Mouse (Mus musculus) limb, embryonic 15.5 days (tissue): ENCODE measurements around the gene Syndig1. TPM values are rescaled to one million over a fixed set of nuclear protein-coding genes. Genes with fewer than 3 reads are reported as not detected.

Experiments used
- ATAC-seq: fragments of 200-750 bp; cut with Nextera tagmentation; 2 replicates; pipeline ENCODE4 v1.8.0; 2017; ENCODE audit warnings: low read depth, moderate TSS enrichment; ENCODE audit not compliant: insufficient number of reproducible peaks, low FRiP score, low TSS enrichment
- H3K27ac ChIP-seq: fragments of 300-500 bp; sonication (generic); 2 replicates; pipeline ENCODE4 v1.5.1; 2015; ENCODE audit warnings: moderate library complexity, mild to moderate bottlenecking, inconsistent platforms
- H3K27me3 ChIP-seq: fragments of 300-500 bp; sonication (generic); 2 replicates; pipeline ENCODE4 v1.6.1; 2015; ENCODE audit warnings: inconsistent platforms
- H3K36me3 ChIP-seq: fragments of 300-500 bp; sonication (generic); 2 replicates; pipeline ENCODE4 v1.6.1; 2015; ENCODE audit warnings: inconsistent platforms
- H3K4me1 ChIP-seq: fragments of 300-500 bp; sonication (generic); 2 replicates; pipeline ENCODE4 v1.6.1; 2015; ENCODE audit warnings: inconsistent platforms
- H3K4me2 ChIP-seq: fragments of 300-500 bp; sonication (generic); 2 replicates; pipeline ENCODE4 v1.6.1; 2015; ENCODE audit warnings: mild to moderate bottlenecking, inconsistent platforms
- H3K4me3 ChIP-seq: fragments of 300-500 bp; sonication (generic); 2 replicates; pipeline ENCODE4 v1.5.1; 2015; ENCODE audit warnings: mild to moderate bottlenecking, inconsistent platforms
- H3K9ac ChIP-seq: fragments of 300-500 bp; sonication (generic); 2 replicates; pipeline ENCODE4 v1.6.1; 2015; ENCODE audit warnings: inconsistent platforms
- H3K9me3 ChIP-seq: fragments of 300-500 bp; sonication (generic); 2 replicates; pipeline ENCODE4 v1.6.1; 2016; ENCODE audit warnings: inconsistent platforms
- WGBS: fragments of 180-500 bp; shearing (Covaris S2); methylation state at CpG from one replicate; pipeline ENCODE4 v1.1.7; 2015; 5-methylcytosine and 5-hydroxymethylcytosine counted together
- polyA plus RNA-seq: library from polyadenylated mRNA; unstranded; fragments of >200 nt; fragmentation: Nextera tagmentation; extraction: Ambion mirVana; gene quantifications from 2 replicates; pipeline ENCODE4 v1.2.1, GENCODE M21; 2015

Gene Syndig1
- polyA plus RNA-seq, 1 experiment from 2014 or later = 5.9 TPM

GRCm38 (mm10) chr2:149992921-149993320 is 163.9 kb downstream of the Syndig1 start:
- WGBS = 84% methylated on average over 4 of the region's 4 CpGs
- Histone ChIP-seq H3K4me1 (peaks cover 14% of the 10 kb centered on the region; the same call in 1 of the 2 replicates), H3K9me3 (no peaks in the 10 kb centered on the region), H3K36me3 (no peaks in the 10 kb centered on the region), H3K27ac (no peak overlapping the region), H3K9ac (no peak overlapping the region), H3K27me3 (no peaks in the 10 kb centered on the region), H3K4me3 (no peak overlapping the region), H3K4me2 (no peak overlapping the region)
- ATAC-seq = no peak

GRCm38 (mm10) chr2:149996382-149996964 is 167.5 kb downstream of the Syndig1 start:
- no peak overlapping the region for H3K4me3 ChIP-seq
- H3K27ac ChIP-seq = no peak overlapping the region
- no peak overlapping the region for H3K4me2 ChIP-seq
- no peaks in the 10 kb centered on the region for H3K27me3 ChIP-seq
- no peak for ATAC-seq
- 53% methylated on average over 5 of the region's 5 CpGs for WGBS
- H3K9me3 ChIP-seq = no peaks in the 10 kb centered on the region
- H3K36me3 ChIP-seq = no peaks in the 10 kb centered on the region
- H3K4me1 ChIP-seq = peaks cover 19% of the 10 kb centered on the region
- H3K9ac ChIP-seq = no peak overlapping the region

- Histone ChIP-seq H3K36me3 (no peaks in the 10 kb centered on the region), H3K4me2 (no peak overlapping the region), H3K9me3 (no peaks in the 10 kb centered on the region), H3K27ac (no peak overlapping the region), H3K4me3 (no peak overlapping the region), H3K9ac (no peak overlapping the region), H3K4me1 (peaks cover 19% of the 10 kb centered on the region), H3K27me3 (no peaks in the 10 kb centered on the region)
- WGBS = 71% methylated on average over 1 of the region's 2 CpGs
- no peak; the same call in 1 of the 2 replicates for ATAC-seq
Measured at GRCm38 (mm10) chr2:149997657-149998056, 168.6 kb downstream of the Syndig1 start.

- ATAC-seq = no peak
- Histone ChIP-seq H3K27me3 (no peaks in the 10 kb centered on the region), H3K36me3 (no peaks in the 10 kb centered on the region), H3K4me1 (peaks cover 19% of the 10 kb centered on the region), H3K9me3 (no peaks in the 10 kb centered on the region), H3K27ac (no peak overlapping the region), H3K9ac (no peak overlapping the region), H3K4me3 (no peak overlapping the region), H3K4me2 (no peak overlapping the region)
- 37% methylated on average over 4 of the region's 4 CpGs for WGBS
Measured at GRCm38 (mm10) chr2:149998373-149999108, 169.5 kb downstream of the Syndig1 start.

- WGBS = 61% methylated on average over 2 of the region's 2 CpGs
- Histone ChIP-seq H3K36me3 (no peaks in the 10 kb centered on the region), H3K27ac (no peak overlapping the region), H3K9ac (no peak overlapping the region), H3K27me3 (no peaks in the 10 kb centered on the region), H3K4me1 (peaks cover 19% of the 10 kb centered on the region), H3K4me2 (no peak overlapping the region), H3K9me3 (no peaks in the 10 kb centered on the region), H3K4me3 (no peak overlapping the region)
- no peak for ATAC-seq
Measured at GRCm38 (mm10) chr2:150000564-150000963, 171.6 kb downstream of the Syndig1 start.

GRCm38 (mm10) chr2:150003499-150003898 is 174.5 kb downstream of the Syndig1 start:
- no peak for ATAC-seq
- H3K9me3 ChIP-seq = no peaks in the 10 kb centered on the region
- no peaks in the 10 kb centered on the region for H3K4me1 ChIP-seq
- H3K27me3 ChIP-seq = no peaks in the 10 kb centered on the region
- no peak overlapping the region for H3K4me3 ChIP-seq
- WGBS = 83% methylated on average over 3 of the region's 3 CpGs
- H3K9ac ChIP-seq = no peak overlapping the region
- H3K27ac ChIP-seq = no peak overlapping the region
- H3K4me2 ChIP-seq = no peak overlapping the region
- no peaks in the 10 kb centered on the region for H3K36me3 ChIP-seq

GRCm38 (mm10) chr2:150012787-150013346 is 183.9 kb downstream of the Syndig1 start:
- no peaks in the 10 kb centered on the region for H3K36me3 ChIP-seq
- H3K4me2 ChIP-seq = no peak overlapping the region
- no peak for ATAC-seq

GRCm38 (mm10) chr2:150013785-150014184 is 184.8 kb downstream of the Syndig1 start:
- no peak for ATAC-seq
- Histone ChIP-seq H3K27ac (no peak overlapping the region), H3K4me3 (no peak overlapping the region), H3K9ac (no peak overlapping the region), H3K27me3 (no peaks in the 10 kb centered on the region), H3K36me3 (no peaks in the 10 kb centered on the region), H3K9me3 (no peaks in the 10 kb centered on the region), H3K4me2 (no peak overlapping the region), H3K4me1 (no peaks in the 10 kb centered on the region)
- 93% methylated on average over 4 of the region's 4 CpGs for whole genome bisulfite sequencing

More at GRCm38 (mm10) chr2:150012787-150013346, 183.9 kb downstream of the Syndig1 start:
- 68% methylated on average over 6 of the region's 6 CpGs for WGBS
- H3K27me3 ChIP-seq = no peaks in the 10 kb centered on the region
- no peaks in the 10 kb centered on the region for H3K4me1 ChIP-seq
- H3K9me3 ChIP-seq = no peaks in the 10 kb centered on the region
- no peak overlapping the region for H3K4me3 ChIP-seq
- H3K9ac ChIP-seq = no peak overlapping the region
- H3K27ac ChIP-seq = no peak overlapping the region

- no peak for ATAC-seq
- H3K27ac ChIP-seq = no peak overlapping the region
- H3K27me3 ChIP-seq = no peaks in the 10 kb centered on the region
- no peaks in the 10 kb centered on the region for H3K9me3 ChIP-seq
- H3K36me3 ChIP-seq = no peaks in the 10 kb centered on the region
- H3K4me2 ChIP-seq = no peak overlapping the region
- H3K4me3 ChIP-seq = no peak overlapping the region
- H3K9ac ChIP-seq = no peak overlapping the region
- WGBS = 63% methylated on average over 5 of the region's 5 CpGs
- no peaks in the 10 kb centered on the region for H3K4me1 ChIP-seq
Measured at GRCm38 (mm10) chr2:150016303-150016702, 187.3 kb downstream of the Syndig1 start.

- Histone ChIP-seq H3K9me3 (no peaks in the 10 kb centered on the region), H3K36me3 (no peaks in the 10 kb centered on the region), H3K27me3 (no peaks in the 10 kb centered on the region), H3K4me3 (no peak overlapping the region), H3K4me2 (no peak overlapping the region), H3K27ac (no peak overlapping the region), H3K4me1 (no peaks in the 10 kb centered on the region), H3K9ac (no peak overlapping the region)
- no peak for ATAC-seq
- WGBS = 65% methylated on average over 2 of the region's 2 CpGs
Measured at GRCm38 (mm10) chr2:150020706-150021105, 191.7 kb downstream of the Syndig1 start.

GRCm38 (mm10) chr2:150023873-150024339 is 194.9 kb downstream of the Syndig1 start:
- Histone ChIP-seq H3K4me1 (no peaks in the 10 kb centered on the region), H3K9ac (no peak overlapping the region), H3K9me3 (no peaks in the 10 kb centered on the region), H3K4me3 (no peak overlapping the region), H3K27ac (no peak overlapping the region), H3K36me3 (no peaks in the 10 kb centered on the region), H3K4me2 (no peak overlapping the region), H3K27me3 (no peaks in the 10 kb centered on the region)
- no peak for ATAC-seq
- 37% methylated on average over 2 of the region's 2 CpGs for WGBS

- no peak overlapping the region for H3K4me3 ChIP-seq
- H3K9me3 ChIP-seq = no peaks in the 10 kb centered on the region
- H3K27ac ChIP-seq = no peak overlapping the region
- no peaks in the 10 kb centered on the region for H3K27me3 ChIP-seq
- 86% methylated on average over 7 of the region's 7 CpGs for WGBS
- no peak overlapping the region for H3K9ac ChIP-seq
- H3K36me3 ChIP-seq = no peaks in the 10 kb centered on the region
- no peak for ATAC-seq
- no peak overlapping the region for H3K4me2 ChIP-seq
- H3K4me1 ChIP-seq = no peaks in the 10 kb centered on the region
Measured at GRCm38 (mm10) chr2:150043531-150043930, 214.5 kb downstream of the Syndig1 start.
